Mouse (Mus musculus) lung, postnatal 0 days (tissue): ENCODE data around the gene Cpsf3. TPM values are rescaled to one million over a fixed set of nuclear protein-coding genes. Genes with fewer than 3 reads are reported as not detected.

Source experiments
- ATAC-seq: fragments of 200-750 bp; cut with Nextera tagmentation; 2 replicates; pipeline ENCODE4 v1.8.0; 2017; ENCODE audit warnings: moderate library complexity
- DNase-seq: peaks from one replicate; pipeline ENCODE4 v3.0.0-alpha.2; 2016; ENCODE audit warnings: low spot score
- H3K27ac ChIP-seq: fragments of 300-500 bp; sonication (generic); 2 replicates; pipeline ENCODE4 v1.5.1; 2014; ENCODE audit warnings: antibody characterized with exemption, mild to moderate bottlenecking, low read length, mixed read lengths
- H3K27me3 ChIP-seq: fragments of 300-500 bp; sonication (generic); replicated peaks from 2 replicates; pipeline ENCODE4 v1.6.1; 2014; ENCODE audit warnings: low read length, mixed read lengths; ENCODE audit not compliant: insufficient read depth
- H3K36me3 ChIP-seq: fragments of 300-500 bp; sonication (generic); 2 replicates; pipeline ENCODE4 v1.6.1; 2014; ENCODE audit warnings: low read length, mixed read lengths; ENCODE audit not compliant: insufficient read depth
- H3K4me1 ChIP-seq: fragments of 300-500 bp; sonication (generic); 2 replicates; pipeline ENCODE4 v1.6.1; 2014; ENCODE audit warnings: antibody characterized with exemption, low read depth, low read length, mixed read lengths; ENCODE audit not compliant: insufficient read depth
- H3K4me2 ChIP-seq: fragments of 300-500 bp; sonication (generic); replicated peaks from 2 replicates; pipeline ENCODE4 v1.6.1; 2014; ENCODE audit warnings: low read depth, mild to moderate bottlenecking, low read length, moderate library complexity, mixed read lengths
- H3K4me3 ChIP-seq: fragments of 300-500 bp; sonication (generic); 2 replicates; pipeline ENCODE4 v1.5.1; 2014; ENCODE audit warnings: low read depth, low read length
- H3K9ac ChIP-seq: fragments of 300-500 bp; sonication (generic); replicated peaks from 2 replicates; pipeline ENCODE4 v1.6.1; 2014; ENCODE audit warnings: low read depth, mild to moderate bottlenecking
- H3K9me3 ChIP-seq: fragments of 300-500 bp; sonication (generic); 2 replicates; pipeline ENCODE4 v1.6.1; 2016; ENCODE audit warnings: low read length, mixed read lengths
- CTCF ChIP-seq: IDR thresholded peaks from 2 replicates; pipeline ENCODE4 v1.5.1; 2016; ENCODE audit warnings: antibody characterized with exemption, mild to moderate bottlenecking
- EP300 ChIP-seq: IDR thresholded peaks from 2 replicates; pipeline ENCODE4 v1.6.1; 2016; ENCODE audit warnings: antibody characterized with exemption, mild to moderate bottlenecking, control low read depth
- WGBS: fragments of 180-500 bp; shearing (Covaris S2); extraction: QIAGEN DNeasy Blood & Tissue Kit; methylation state at CpG from one replicate; pipeline ENCODE4 v1.1.7; 2014; 5-methylcytosine and 5-hydroxymethylcytosine counted together
- polyA plus RNA-seq: library from polyadenylated mRNA; unstranded; fragments of >200 nt; fragmentation: Nextera tagmentation; extraction: Ambion mirVana; gene quantifications from 2 replicates; pipeline ENCODE4 v1.2.1, GENCODE M21; 2015

Cpsf3 gene
- polyA plus RNA-seq, 1 experiment from 2014 or later: 65.4 TPM

GRCm38 (mm10) chr12:21353681-21354080 is 68.5 kb downstream of the Cpsf3 start:
- no peaks in the 10 kb centered on the region for H3K9me3 ChIP-seq
- H3K27me3 ChIP-seq: no peaks in the 10 kb centered on the region
- ATAC-seq: no peak
- no peak overlapping the region for H3K4me3 ChIP-seq
- no peak overlapping the region for H3K9ac ChIP-seq
- H3K36me3 ChIP-seq: peaks cover 10% of the 10 kb centered on the region
- H3K4me2 ChIP-seq: no peak overlapping the region
- H3K4me1 ChIP-seq: no peaks in the 10 kb centered on the region
- WGBS: 56% methylated on average over 8 of the region's 8 CpGs
- no peak overlapping the region for H3K27ac ChIP-seq
- peak; percentile 47 for DNase-seq
- TF ChIP-seq CTCF (no peak), EP300 (no peak)

- H3K27ac ChIP-seq: peak overlapping the region; percentile 83
- no peak overlapping the region for H3K9ac ChIP-seq
- peak; percentile 92 for ATAC-seq
- no peaks in the 10 kb centered on the region for H3K27me3 ChIP-seq
- H3K36me3 ChIP-seq: 0 out of 2 replicates have a peak, but pooled peaks cover 2% of the 10 kb centered on the region
- H3K9me3 ChIP-seq: no peaks in the 10 kb centered on the region
- no peak overlapping the region for H3K4me3 ChIP-seq
- no peak for TF ChIP-seq CTCF
- TF ChIP-seq EP300: peak; percentile 73
- H3K4me2 ChIP-seq: no peak overlapping the region
- peak; percentile 95 for DNase-seq
- 32% methylated on average over 2 of the region's 2 CpGs for WGBS
- no peaks in the 10 kb centered on the region; the same call in 1 of the 2 replicates for H3K4me1 ChIP-seq
Observed at GRCm38 (mm10) chr12:21362686-21363085, 77.5 kb downstream of the Cpsf3 start.

- DNase-seq (no peak), ATAC-seq (peak; percentile 22)
- peak overlapping the region; percentile 83 for H3K27ac ChIP-seq
- H3K9me3 ChIP-seq: no peaks in the 10 kb centered on the region
- H3K4me1 ChIP-seq: no peaks in the 10 kb centered on the region; the same call in 1 of the 2 replicates
- H3K4me2 ChIP-seq: no peak overlapping the region
- H3K9ac ChIP-seq: no peak overlapping the region
- 84% methylated on average over 3 of the region's 3 CpGs for WGBS
- TF ChIP-seq EP300: no peak
- TF ChIP-seq CTCF: no peak
- no peaks in the 10 kb centered on the region for H3K27me3 ChIP-seq
- H3K4me3 ChIP-seq: no peak overlapping the region
- H3K36me3 ChIP-seq: no peaks in the 10 kb centered on the region
Observed at GRCm38 (mm10) chr12:21363195-21363594, 78.0 kb downstream of the Cpsf3 start.

Other genes starting within 250 kb of the Cpsf3 start
- gene Itgb1bp1, start 893 bp downstream of the Cpsf3 start, polyA plus RNA-seq: 65.5 and 67.6 TPM in 2 replicates
- gene Iah1, start 31.0 kb downstream of the Cpsf3 start, polyA plus RNA-seq: 111 and 112 TPM in 2 replicates
- gene Adam17, start 88.2 kb downstream of the Cpsf3 start, polyA plus RNA-seq: 34.4 and 38.7 TPM in 2 replicates
- gene Ywhaq, start 132.2 kb downstream of the Cpsf3 start, polyA plus RNA-seq: 395 and 416 TPM in 2 replicates